Comparison of ENCODE assay signal across 15 mouse cellular contexts in the genomic region with DNA sequence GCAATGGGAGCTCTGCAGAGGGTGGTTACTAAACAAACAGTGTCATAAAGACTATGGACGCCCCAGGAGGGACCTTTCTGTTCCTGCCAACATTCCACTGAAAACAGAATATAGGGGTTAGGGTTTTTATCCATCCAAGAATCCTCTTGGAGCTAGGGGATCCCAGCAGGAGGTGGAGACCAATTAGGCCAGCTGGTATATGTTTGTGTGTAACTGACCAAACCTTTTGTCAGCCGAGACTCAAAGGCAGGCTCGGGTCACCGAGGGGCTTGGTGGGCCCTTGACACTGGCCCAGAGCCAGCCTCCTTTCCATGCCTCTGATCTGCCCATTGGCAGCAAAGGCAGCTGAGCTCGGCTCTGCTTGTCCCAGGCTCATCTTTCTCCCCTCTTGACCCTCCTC.
"Had no signal": no experiment of that assay in that cellular context is flagged by ENCODE, and none has a peak within 500 bp of the region (broad histone marks: within the 10 kb centered on the region; RNA-seq: fewer than 3 reads in every experiment).

No protein-coding gene starts in this region.

- H3K4me3 ChIP-seq: limb, embryonic 15.5 days; liver, embryonic 12.5 days; midbrain, embryonic 10.5 days; midbrain, embryonic 15.5 days; neural tube, embryonic 13.5 days had no signal

- H3K9me3 ChIP-seq: limb, embryonic 15.5 days; liver, embryonic 12.5 days; midbrain, embryonic 10.5 days; midbrain, embryonic 15.5 days; neural tube, embryonic 13.5 days had no signal

- H3K9ac ChIP-seq: limb, embryonic 15.5 days; liver, embryonic 12.5 days; lung, embryonic 14.5 days; neural tube, embryonic 13.5 days had no signal

- H3K27me3 ChIP-seq: midbrain, embryonic 15.5 days had no signal

- DNase-seq: kidney, postnatal 25 days; layer of hippocampus, adult 9-11 months; left cerebral cortex, postnatal 4 days; lung, embryonic 14.5 days; lung, postnatal 10 days; lung, postnatal 4 days; right cerebral cortex, adult 18-20 months; right cerebral cortex, postnatal 25 days; thymus, postnatal 4 days had no signal

- ATAC-seq: intestine, embryonic 16.5 days; liver, embryonic 12.5 days; midbrain, embryonic 15.5 days had no signal

- H3K27ac ChIP-seq: limb, embryonic 15.5 days; liver, embryonic 12.5 days; midbrain, embryonic 10.5 days; midbrain, embryonic 15.5 days; neural tube, embryonic 13.5 days had no signal

- H3K4me2 ChIP-seq: limb, embryonic 15.5 days; liver, embryonic 12.5 days; lung, embryonic 14.5 days; midbrain, embryonic 15.5 days; neural tube, embryonic 13.5 days had no signal
